Mouse (Mus musculus) macrophage (primary cell): ENCODE data around the gene Cldn11. TPM values are rescaled to one million over a fixed set of nuclear protein-coding genes. Genes with fewer than 3 reads are reported as not detected.

Experiments
- H3K27ac ChIP-seq: fragments of 350-480 bp; formaldehyde crosslinking; 2 replicates; pipeline ENCODE4 v1.9.0; 2021
- H3K36me3 ChIP-seq: fragments of 350-480 bp; formaldehyde crosslinking; 2 replicates; pipeline ENCODE4 v1.9.0; 2021; ENCODE audit errors: inconsistent target
- H3K4me3 ChIP-seq: fragments of 350-480 bp; formaldehyde crosslinking; 2 replicates; pipeline ENCODE4 v1.9.0; 2021; ENCODE audit errors: inconsistent target
- H3K79me2 ChIP-seq: fragments of 350-480 bp; formaldehyde crosslinking; 2 replicates; pipeline ENCODE4 v1.9.0; 2021; ENCODE audit errors: inconsistent target
- WGBS: methylation state at CpG from one replicate; pipeline ENCODE4 v1.1.7; 2026; ENCODE audit warnings: inconsistent platforms; ENCODE audit not compliant: missing documents; 5-methylcytosine and 5-hydroxymethylcytosine counted together
- polyA plus RNA-seq: library from polyadenylated mRNA; stranded (reverse); fragments of 250-400 nt; gene quantifications from 3 replicates; pipeline ENCODE4 v1.2.4, GENCODE M21; 2018; ENCODE audit warnings: inconsistent platforms

The Cldn11 gene
- polyA plus RNA-seq, 1 experiment from 2014 or later: not detected

DNA sequence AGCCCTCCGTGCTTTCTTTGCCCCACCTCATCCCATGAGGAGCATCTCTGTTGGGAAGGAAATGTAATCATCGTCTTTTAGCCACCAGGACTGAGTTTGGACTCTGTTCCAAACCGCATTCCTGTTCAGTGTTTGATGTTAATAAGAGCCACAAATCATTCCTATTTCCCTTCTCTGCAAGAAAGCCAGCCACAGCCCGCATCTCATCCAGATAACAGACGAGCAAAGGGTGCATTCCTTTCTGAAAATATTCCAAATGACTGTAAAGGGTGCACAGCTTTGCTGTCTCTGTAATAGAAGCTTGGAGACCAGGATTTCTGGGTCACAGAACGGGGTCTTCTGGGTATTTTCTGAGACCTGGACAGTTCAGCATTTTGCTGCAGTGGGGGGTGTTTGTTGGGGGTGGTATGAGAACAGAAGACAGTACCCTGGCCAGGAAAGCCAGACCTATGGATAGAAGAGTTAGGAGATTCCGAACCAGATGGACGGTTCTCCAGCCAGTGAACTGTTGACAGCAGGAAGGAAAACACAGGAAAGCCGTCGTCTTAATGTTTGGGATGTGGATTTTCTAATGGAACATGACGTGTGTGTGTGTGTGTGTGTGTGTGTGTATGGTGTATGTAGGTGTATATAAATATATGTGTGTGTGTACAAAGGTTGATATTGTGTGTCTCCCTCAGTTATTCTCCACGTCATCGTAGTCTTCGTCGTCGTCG is 49.6 kb downstream of the Cldn11 start:
- Histone ChIP-seq H3K4me3 (no peak overlapping the region), H3K36me3 (no peaks in the 10 kb centered on the region), H3K79me2 (no peaks in the 10 kb centered on the region), H3K27ac (no peak overlapping the region)
- 73% methylated on average over 11 of the region's 17 CpGs for WGBS

DNA sequence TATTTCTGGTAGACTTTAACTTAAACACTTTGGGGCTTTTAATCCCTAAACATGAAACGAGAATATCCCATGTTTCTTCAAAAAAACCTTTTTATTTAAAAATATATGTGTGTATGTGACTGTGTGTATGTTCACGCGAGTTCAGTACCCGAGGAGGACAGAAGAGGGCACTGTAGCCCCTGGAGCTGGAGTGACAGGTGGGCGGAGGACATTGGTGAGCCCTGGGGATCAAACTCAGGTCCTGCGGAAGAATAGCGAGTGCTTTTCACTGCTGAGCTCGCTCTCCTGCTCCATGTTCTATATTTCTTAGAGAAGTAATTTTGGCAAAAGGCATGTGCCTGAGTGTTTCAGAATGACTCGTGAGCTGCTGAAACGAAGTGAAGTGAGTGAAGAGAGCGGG is 54.2 kb downstream of the Cldn11 start:
- H3K4me3 ChIP-seq: no peak overlapping the region
- H3K27ac ChIP-seq: no peak overlapping the region
- 92% methylated on average over 11 of the region's 11 CpGs for WGBS

DNA sequence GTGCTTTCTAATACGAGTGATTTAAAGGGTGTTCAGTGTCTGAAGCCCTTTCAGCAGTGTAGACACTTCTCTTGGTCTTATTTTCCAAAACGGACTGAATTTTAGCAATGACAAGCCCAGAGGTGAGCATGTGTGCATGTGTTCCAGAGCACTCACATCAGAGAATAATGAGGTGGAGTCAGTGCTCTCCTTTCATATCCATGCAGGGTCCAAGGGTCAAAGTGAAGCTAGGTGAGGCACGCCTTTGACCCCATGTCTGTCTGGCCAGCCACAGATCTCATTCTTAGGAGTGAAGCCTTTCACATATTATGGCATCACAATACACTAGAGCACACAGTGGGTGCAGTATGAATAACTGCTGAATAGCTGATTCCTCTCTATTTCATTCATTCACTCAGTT is 55.4 kb downstream of the Cldn11 start:
- Histone ChIP-seq H3K79me2 (no peaks in the 10 kb centered on the region), H3K4me3 (no peak overlapping the region), H3K27ac (no peak overlapping the region), H3K36me3 (no peaks in the 10 kb centered on the region)
- WGBS: 89% methylated on average over 3 of the region's 3 CpGs

More for the DNA sequence above, 54.2 kb downstream of the Cldn11 start:
- no peaks in the 10 kb centered on the region for H3K79me2 ChIP-seq
- H3K36me3 ChIP-seq: no peaks in the 10 kb centered on the region

DNA sequence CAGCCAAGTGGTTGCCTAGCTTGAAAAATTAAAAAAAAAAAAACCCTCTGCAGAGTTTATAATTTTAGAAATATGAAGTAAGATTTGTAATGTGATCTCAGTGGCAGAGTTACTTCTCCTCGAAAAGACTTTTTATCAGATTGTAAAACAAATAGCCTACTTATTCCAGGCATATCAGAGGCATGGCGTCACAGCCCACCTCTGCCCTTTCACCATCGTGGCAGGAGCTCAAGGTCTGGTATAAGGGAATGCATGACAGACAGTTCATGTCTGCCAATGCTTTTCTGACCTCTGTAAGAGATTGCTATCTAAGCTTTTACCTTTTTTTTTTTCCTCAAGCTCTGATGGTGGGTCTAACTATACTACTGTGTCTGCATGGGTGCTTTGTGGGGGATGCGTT is 58.3 kb downstream of the Cldn11 start:
- H3K4me3 ChIP-seq: no peak overlapping the region
- no peaks in the 10 kb centered on the region for H3K79me2 ChIP-seq
- 65% methylated on average over 4 of the region's 4 CpGs for WGBS
- H3K36me3 ChIP-seq: no peaks in the 10 kb centered on the region
- no peak overlapping the region for H3K27ac ChIP-seq

DNA sequence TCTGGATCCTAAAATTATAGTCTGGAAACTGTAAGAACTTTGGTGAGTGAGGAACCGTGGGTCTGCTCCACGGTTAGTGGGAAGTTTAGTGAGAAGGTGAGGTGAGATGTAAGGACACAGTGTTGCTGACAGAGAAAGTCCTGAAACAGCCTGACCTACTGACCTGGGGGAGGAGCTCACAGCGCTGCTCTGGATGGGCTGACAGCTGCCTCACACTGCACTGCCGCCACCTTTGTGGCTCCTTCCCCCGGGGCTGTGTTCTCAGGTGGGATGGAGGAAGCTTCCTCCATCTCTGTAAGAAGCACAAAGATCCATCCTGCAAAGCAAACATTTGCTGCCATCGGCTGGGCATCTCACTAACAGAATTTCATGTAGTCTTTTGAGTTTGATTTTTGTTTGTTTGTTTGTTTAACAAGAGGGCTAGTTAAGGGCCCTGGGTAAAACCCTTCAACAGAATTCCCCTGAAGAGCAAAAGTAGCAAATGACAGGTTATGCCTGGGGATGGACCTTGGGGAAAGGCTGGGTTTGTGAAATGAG is 58.8 kb downstream of the Cldn11 start:
- WGBS: 39% methylated on average over 6 of the region's 6 CpGs

DNA sequence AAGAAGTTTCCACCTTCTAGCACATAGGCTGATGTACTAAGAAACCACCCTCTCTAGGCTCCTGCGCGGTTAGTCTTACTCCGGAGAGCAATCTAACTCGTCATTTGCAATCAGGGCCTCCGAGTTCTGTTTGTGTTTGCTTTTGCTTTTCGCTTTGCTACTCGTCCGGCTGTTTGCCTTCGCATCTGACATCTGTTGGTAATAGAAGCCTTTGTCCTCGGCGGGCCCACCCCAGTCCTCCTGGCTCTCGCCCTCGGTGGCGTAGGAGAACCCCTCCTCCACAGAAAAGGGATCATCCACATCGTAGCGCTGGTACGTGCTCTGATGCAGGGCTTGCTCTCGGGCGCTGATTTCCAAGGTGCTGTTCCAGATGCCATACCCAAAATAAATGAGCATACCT is 59.3 kb downstream of the Cldn11 start:
- Histone ChIP-seq H3K27ac (no peak overlapping the region), H3K79me2 (no peaks in the 10 kb centered on the region), H3K36me3 (no peaks in the 10 kb centered on the region), H3K4me3 (no peak overlapping the region)
- 39% methylated on average over 19 of the region's 19 CpGs for WGBS

More for the DNA sequence above, 58.8 kb downstream of the Cldn11 start:
- no peaks in the 10 kb centered on the region for H3K79me2 ChIP-seq
- no peak overlapping the region for H3K27ac ChIP-seq
- H3K4me3 ChIP-seq: no peak overlapping the region
- no peaks in the 10 kb centered on the region for H3K36me3 ChIP-seq

DNA sequence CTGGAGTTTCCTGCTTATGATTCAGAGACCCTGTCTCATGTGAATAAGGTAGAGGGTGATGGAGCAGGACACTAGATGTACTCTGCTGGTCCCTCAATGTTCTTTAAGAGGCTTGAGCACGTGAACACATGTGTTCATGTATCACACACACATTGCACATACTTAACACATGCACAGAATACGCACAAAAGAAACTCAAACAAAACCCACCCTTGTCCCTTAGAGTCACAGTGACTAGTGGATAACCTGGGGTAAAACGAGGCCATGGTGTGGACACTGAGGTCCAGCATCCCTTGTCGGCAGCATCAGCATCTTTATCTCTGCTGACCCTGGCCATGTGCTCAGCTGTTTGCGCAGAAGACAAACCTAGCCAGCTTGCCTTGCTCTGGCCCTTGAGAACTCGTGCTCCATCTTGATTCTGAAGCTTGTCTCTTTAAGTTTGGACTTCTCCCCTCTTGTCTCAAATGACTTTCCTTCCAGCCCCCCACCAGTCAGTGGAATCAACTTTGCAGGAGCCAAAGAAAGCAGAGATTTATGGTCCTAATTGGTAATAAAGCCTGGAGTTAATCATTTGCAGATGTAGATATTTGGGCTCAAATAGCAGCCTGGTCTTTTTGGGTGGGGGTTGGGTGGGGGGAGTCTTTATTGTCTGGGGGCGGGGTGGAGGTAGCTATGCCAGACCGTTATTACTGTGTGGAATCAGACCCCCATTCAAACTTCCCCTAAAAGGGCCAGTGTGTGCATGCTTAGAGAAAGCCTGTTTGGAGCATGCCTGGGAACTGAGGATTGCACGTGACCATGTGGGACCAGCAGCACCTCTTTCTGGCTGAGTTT is 62.7 kb downstream of the Cldn11 start:
- Histone ChIP-seq H3K4me3 (no peak overlapping the region), H3K27ac (no peak overlapping the region), H3K36me3 (no peaks in the 10 kb centered on the region), H3K79me2 (no peaks in the 10 kb centered on the region)
- WGBS: 71% methylated on average over 9 of the region's 9 CpGs

DNA sequence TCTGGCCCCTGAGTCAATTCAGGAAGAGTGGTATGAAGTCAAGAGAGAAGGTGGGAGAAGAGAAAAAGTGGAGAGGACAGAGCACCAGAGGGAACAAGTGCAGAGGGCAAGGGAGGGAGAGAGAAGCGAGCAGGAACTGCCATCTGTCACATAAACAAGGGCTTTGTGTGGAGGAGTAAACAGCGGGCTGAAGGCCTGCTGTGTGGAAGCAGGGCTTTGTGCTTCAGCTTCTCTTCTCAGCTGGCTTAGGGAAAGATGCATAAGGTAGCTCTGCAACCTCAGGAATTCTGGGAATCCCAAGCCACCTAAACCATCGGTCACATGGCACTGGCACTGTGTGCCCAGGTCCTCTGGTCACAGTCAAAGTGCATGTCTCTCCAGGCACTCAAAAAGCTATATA is 64.1 kb downstream of the Cldn11 start:
- H3K79me2 ChIP-seq: no peaks in the 10 kb centered on the region
- no peaks in the 10 kb centered on the region for H3K36me3 ChIP-seq
- H3K27ac ChIP-seq: no peak overlapping the region
- WGBS: 75% methylated on average over 3 of the region's 3 CpGs
- H3K4me3 ChIP-seq: no peak overlapping the region

Other genes starting within 250 kb of the Cldn11 start
- 12.6 to 15.8 TPM (median 13.7 TPM) in 3 replicates for gene Phc3, start 180.5 kb upstream of the Cldn11 start, polyA plus RNA-seq
- gene Prkci, start 154.2 kb upstream of the Cldn11 start, polyA plus RNA-seq: 11.7 to 13.3 TPM (median 12.1 TPM) in 3 replicates
- gene Skil, start 54.9 kb upstream of the Cldn11 start, polyA plus RNA-seq: 8.7 to 24.6 TPM (median 11.8 TPM) in 3 replicates
- not detected in 3 replicates for gene Slc7a14, start 160.5 kb downstream of the Cldn11 start, polyA plus RNA-seq